Mouse (Mus musculus): ENCODE measurements around the gene H2-D1.

DNA sequence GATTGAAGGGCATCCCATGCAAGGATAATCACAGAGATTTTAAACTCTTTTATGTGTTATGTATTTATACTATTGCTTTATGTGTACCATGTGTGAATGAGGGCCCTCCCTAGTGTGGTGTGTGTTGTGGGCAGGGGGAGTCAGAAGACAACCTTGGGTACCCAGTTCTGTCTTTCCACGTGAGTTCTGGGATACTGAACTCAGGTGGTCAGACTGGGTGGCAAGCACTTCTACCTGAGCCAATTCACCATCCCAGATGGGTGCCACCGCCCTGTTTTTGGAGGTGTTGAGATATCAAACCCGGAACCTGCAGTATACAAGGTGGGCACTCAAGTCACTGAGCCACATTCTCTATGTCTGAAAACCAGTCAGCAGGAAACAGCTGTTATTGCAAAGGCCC lies 9.7 kb downstream of the H2-D1 start:
- TF ChIP-seq EP300 (optimal IDR thresholded peaks at IDR 0.05) (no peak), CTCF (IDR thresholded peaks at IDR 0.05; ENCODE audit: low read depth) (no peak)

Data from stomach, postnatal 0 days (tissue).